Mouse (Mus musculus): Measurements from ENCODE around the gene Bcl6b. TPM values are rescaled to one million over a fixed set of nuclear protein-coding genes. Genes with fewer than 3 reads are reported as not detected.

The Bcl6b gene
- polyA plus RNA-seq, 1 experiment from 2014 or later, result 22.0 TPM

DNA sequence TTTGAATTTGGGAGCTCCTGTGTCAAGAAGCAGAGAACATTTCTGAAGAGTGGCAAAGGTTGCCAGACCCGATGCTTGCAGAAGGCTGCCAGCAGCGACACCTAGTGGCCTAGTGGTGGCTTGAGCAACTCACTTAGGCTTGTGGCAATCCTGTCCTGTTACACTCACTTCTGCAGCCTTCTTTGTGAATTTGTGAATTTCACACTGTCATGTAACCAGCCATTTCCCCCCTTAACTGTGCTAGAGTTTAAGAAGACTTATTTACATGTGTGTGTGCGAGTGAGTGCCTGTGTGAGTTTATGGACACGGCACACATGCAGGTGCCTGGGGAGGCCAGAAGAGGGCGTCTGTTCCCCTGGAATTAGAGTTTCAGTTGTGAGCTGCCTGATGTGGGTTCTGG lies 27.9 kb downstream of the Bcl6b start:
- Histone ChIP-seq H3K4me2 (ENCODE audit: low read length) (no peak overlapping the region), H3K9me3 (replicated peaks; ENCODE audit: low read length) (no peaks in the 10 kb centered on the region), H3K4me1 (replicated peaks; ENCODE audit: insufficient read depth, low read length) (peaks cover 9% of the 10 kb centered on the region; the same call in 1 of the 2 replicates), H3K27me3 (ENCODE audit: insufficient read depth, low read length) (no peaks in the 10 kb centered on the region), H3K27ac (no peak overlapping the region), H3K9ac (ENCODE audit: low read depth, low read length) (no peak overlapping the region), H3K4me3 (replicated peaks; ENCODE audit: low read depth, low read length) (no peak overlapping the region), H3K36me3 (ENCODE audit: insufficient read depth, low read length) (no peaks in the 10 kb centered on the region)
- 0 out of 2 replicates have a peak, but pooled peaks have one; percentile 41 for ATAC-seq (replicated peaks; ENCODE audit: low FRiP score, low read depth)
- peak; percentile 94 for TF ChIP-seq CTCF (IDR thresholded peaks at IDR 0.05; ENCODE audit: low read depth)
- WGBS, result 38% methylated on average over 5 of the region's 5 CpGs
- DNase-seq (ENCODE audit: low spot score), result peak; percentile 94

GRCm38 (mm10) chr11:70200036-70200608 lies 29.5 kb downstream of the Bcl6b start:
- H3K4me1 ChIP-seq (replicated peaks; ENCODE audit: insufficient read depth, low read length), result peaks cover 9% of the 10 kb centered on the region; the same call in 1 of the 2 replicates
- H3K9ac ChIP-seq (ENCODE audit: low read depth, low read length), result no peak overlapping the region
- H3K4me3 ChIP-seq (replicated peaks; ENCODE audit: low read depth, low read length), result no peak overlapping the region
- 55% methylated on average over 5 of the region's 5 CpGs for WGBS
- H3K36me3 ChIP-seq (ENCODE audit: insufficient read depth, low read length), result no peaks in the 10 kb centered on the region
- ATAC-seq (replicated peaks; ENCODE audit: low FRiP score, low read depth) (no peak; the same call in 1 of the 2 replicates), DNase-seq (ENCODE audit: low spot score) (peak; percentile 27)
- peak overlapping the region; percentile 72 for H3K27ac ChIP-seq
- TF ChIP-seq CTCF (IDR thresholded peaks at IDR 0.05; ENCODE audit: low read depth), result no peak
- H3K27me3 ChIP-seq (ENCODE audit: insufficient read depth, low read length), result no peaks in the 10 kb centered on the region
- no peaks in the 10 kb centered on the region for H3K9me3 ChIP-seq (replicated peaks; ENCODE audit: low read length)
- no peak overlapping the region for H3K4me2 ChIP-seq (ENCODE audit: low read length)

- DNase-seq (ENCODE audit: low spot score) (no peak), ATAC-seq (replicated peaks; ENCODE audit: low FRiP score, low read depth) (no peak)
- no peak overlapping the region for H3K9ac ChIP-seq (ENCODE audit: low read depth, low read length)
- no peak overlapping the region for H3K4me2 ChIP-seq (ENCODE audit: low read length)
- peak overlapping the region; percentile 72 for H3K27ac ChIP-seq
- H3K27me3 ChIP-seq (ENCODE audit: insufficient read depth, low read length), result no peaks in the 10 kb centered on the region
- H3K4me1 ChIP-seq (replicated peaks; ENCODE audit: insufficient read depth, low read length), result peaks cover 9% of the 10 kb centered on the region; the same call in 1 of the 2 replicates
- WGBS, result 68% methylated on average over 8 of the region's 8 CpGs
- TF ChIP-seq CTCF (IDR thresholded peaks at IDR 0.05; ENCODE audit: low read depth), result no peak
- no peaks in the 10 kb centered on the region for H3K36me3 ChIP-seq (ENCODE audit: insufficient read depth, low read length)
- H3K4me3 ChIP-seq (replicated peaks; ENCODE audit: low read depth, low read length), result no peak overlapping the region
- no peaks in the 10 kb centered on the region for H3K9me3 ChIP-seq (replicated peaks; ENCODE audit: low read length)
Observed at GRCm38 (mm10) chr11:70199107-70199506, 30.5 kb downstream of the Bcl6b start.

DNA sequence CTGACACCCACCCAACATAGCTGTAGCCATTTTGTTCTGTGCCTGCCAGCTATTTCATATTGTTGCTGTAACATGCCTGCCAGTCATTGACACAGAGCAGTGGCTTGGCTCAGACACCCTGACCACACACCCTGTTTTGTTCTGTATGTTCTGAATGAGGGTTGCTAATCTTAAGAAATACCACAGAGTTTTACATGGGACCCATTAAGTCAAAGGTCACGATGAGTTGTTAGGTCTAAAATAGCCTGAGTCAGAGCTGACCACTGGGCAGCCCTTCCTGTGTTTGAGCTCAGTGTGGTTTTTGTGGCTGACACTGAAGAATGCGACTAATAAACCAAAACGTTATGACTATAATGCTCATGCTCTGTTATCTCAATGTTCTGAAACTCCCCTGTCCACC lies 31.3 kb downstream of the Bcl6b start:
- H3K9me3 ChIP-seq (replicated peaks; ENCODE audit: low read length), result no peaks in the 10 kb centered on the region
- TF ChIP-seq CTCF (IDR thresholded peaks at IDR 0.05; ENCODE audit: low read depth), result no peak
- no peak for ATAC-seq (replicated peaks; ENCODE audit: low FRiP score, low read depth)
- H3K27me3 ChIP-seq (ENCODE audit: insufficient read depth, low read length), result no peaks in the 10 kb centered on the region
- 90% methylated on average over 3 of the region's 3 CpGs for WGBS
- no peak overlapping the region for H3K27ac ChIP-seq
- no peak overlapping the region for H3K9ac ChIP-seq (ENCODE audit: low read depth, low read length)
- no peaks in the 10 kb centered on the region for H3K36me3 ChIP-seq (ENCODE audit: insufficient read depth, low read length)
- no peak overlapping the region for H3K4me3 ChIP-seq (replicated peaks; ENCODE audit: low read depth, low read length)
- DNase-seq (ENCODE audit: low spot score), result no peak
- peaks cover 12% of the 10 kb centered on the region; the same call in 1 of the 2 replicates for H3K4me1 ChIP-seq (replicated peaks; ENCODE audit: insufficient read depth, low read length)
- H3K4me2 ChIP-seq (ENCODE audit: low read length), result no peak overlapping the region

DNA sequence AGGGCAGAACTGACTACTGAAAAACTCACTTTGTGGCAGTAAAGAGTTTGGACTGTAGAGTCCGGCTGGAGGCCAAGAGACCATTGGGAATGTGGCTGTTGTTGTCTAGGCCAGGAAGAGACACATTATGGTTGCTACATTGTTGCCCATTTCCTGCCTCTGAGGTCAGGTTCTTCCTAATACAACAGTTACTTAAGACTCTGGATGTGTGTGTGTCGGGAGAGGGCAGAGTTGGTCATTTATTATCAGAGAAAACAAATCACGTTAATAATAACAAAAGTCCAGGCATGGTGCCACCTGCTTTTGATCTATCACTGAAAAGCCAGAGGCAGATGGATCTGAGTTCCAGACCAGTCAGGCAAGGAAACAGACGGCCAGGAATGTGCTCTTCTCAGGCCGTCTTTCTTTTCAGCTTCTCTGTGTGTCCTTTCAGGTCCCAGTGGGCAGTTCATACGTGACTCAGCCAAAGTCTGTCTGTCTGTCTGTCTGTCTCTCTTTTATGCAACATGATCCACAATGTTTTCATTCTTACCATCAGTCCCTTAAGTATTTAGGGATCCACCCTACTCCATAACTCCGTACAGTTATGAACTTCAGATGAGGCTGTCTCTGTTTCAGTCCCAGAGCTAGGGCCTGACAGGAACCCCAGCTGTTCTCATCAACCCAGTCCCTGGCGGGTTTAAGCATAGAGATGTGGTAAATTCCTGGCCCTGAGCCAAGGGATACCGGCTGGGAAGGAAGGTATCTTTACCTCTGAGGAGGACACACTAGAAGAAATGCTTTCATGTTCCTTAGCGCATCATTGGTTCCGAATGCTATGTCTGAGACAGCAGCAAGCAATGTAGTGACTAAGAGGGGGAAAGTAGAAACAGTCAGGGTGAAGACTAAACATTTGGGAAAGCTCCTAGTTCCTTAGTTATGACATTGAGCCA lies 36.0 kb downstream of the Bcl6b start:
- 30% methylated on average over 11 of the region's 11 CpGs for WGBS
- H3K4me1 ChIP-seq (replicated peaks; ENCODE audit: insufficient read depth, low read length), result peaks cover 5% of the 10 kb centered on the region; the same call in 1 of the 2 replicates
- no peak overlapping the region for H3K4me3 ChIP-seq (replicated peaks; ENCODE audit: low read depth, low read length)
- H3K9ac ChIP-seq (ENCODE audit: low read depth, low read length), result no peak overlapping the region
- DNase-seq (ENCODE audit: low spot score) (no peak), ATAC-seq (replicated peaks; ENCODE audit: low FRiP score, low read depth) (no peak)
- TF ChIP-seq CTCF (IDR thresholded peaks at IDR 0.05; ENCODE audit: low read depth), result no peak
- no peaks in the 10 kb centered on the region for H3K9me3 ChIP-seq (replicated peaks; ENCODE audit: low read length)
- no peaks in the 10 kb centered on the region for H3K36me3 ChIP-seq (ENCODE audit: insufficient read depth, low read length)
- H3K27me3 ChIP-seq (ENCODE audit: insufficient read depth, low read length), result no peaks in the 10 kb centered on the region
- H3K4me2 ChIP-seq (ENCODE audit: low read length), result no peak overlapping the region
- no peak overlapping the region for H3K27ac ChIP-seq

DNA sequence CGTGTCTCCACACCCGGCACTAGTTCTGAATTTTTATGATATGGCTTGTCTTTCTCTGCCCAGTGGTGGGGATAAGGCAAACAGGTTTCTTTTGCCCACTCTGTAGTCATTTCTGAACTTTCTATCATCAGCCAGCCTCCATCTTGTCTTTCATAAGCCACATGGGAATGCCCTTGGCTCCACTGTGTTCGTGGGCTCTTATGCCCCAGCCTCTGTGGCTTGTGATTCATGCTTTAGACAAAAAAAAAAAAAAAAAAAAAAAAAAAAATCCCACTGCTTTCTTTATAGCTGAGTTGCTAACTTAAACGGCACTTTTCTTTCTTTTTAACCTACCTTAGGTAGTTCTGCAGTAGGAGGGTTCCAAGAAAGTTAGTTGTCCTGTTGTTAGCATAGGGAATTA lies 37.4 kb downstream of the Bcl6b start:
- no peak for DNase-seq (ENCODE audit: low spot score)
- no peak overlapping the region for H3K4me3 ChIP-seq (replicated peaks; ENCODE audit: low read depth, low read length)
- no peak overlapping the region for H3K9ac ChIP-seq (ENCODE audit: low read depth, low read length)
- no peaks in the 10 kb centered on the region for H3K36me3 ChIP-seq (ENCODE audit: insufficient read depth, low read length)
- 70% methylated on average over 4 of the region's 4 CpGs for WGBS
- H3K4me2 ChIP-seq (ENCODE audit: low read length), result no peak overlapping the region
- no peaks in the 10 kb centered on the region for H3K9me3 ChIP-seq (replicated peaks; ENCODE audit: low read length)
- H3K4me1 ChIP-seq (replicated peaks; ENCODE audit: insufficient read depth, low read length), result peaks cover 3% of the 10 kb centered on the region; the same call in 1 of the 2 replicates
- H3K27ac ChIP-seq, result no peak overlapping the region
- no peak for ATAC-seq (replicated peaks; ENCODE audit: low FRiP score, low read depth)
- no peak for TF ChIP-seq CTCF (IDR thresholded peaks at IDR 0.05; ENCODE audit: low read depth)
- H3K27me3 ChIP-seq (ENCODE audit: insufficient read depth, low read length), result no peaks in the 10 kb centered on the region

Measured in kidney, postnatal 0 days (tissue).